Comparison of ENCODE assay signal across 15 mouse cellular contexts in genomic region chr9:70930641-70931020, GRCm38 (mm10). TPM values are rescaled to one million over a fixed set of nuclear protein-coding genes. Genes with fewer than 3 reads are reported as not detected.
A peak's percentile ranks its signal among the peaks of the same experiment; 100 is the strongest.
DNase-seq lines count a peak whose midpoint lies in the region; ATAC-seq lines count a peak whose summit lies in the region.
"Had no signal": no experiment of that assay in that cellular context is flagged by ENCODE, and none has a peak within 500 bp of the region (broad histone marks: within the 10 kb centered on the region; RNA-seq: fewer than 3 reads in every experiment).

No protein-coding gene starts in this region.

- DNase-seq in cerebellum, adult 8-10 months: no peak
- peak; percentile 26 to 47 for DNase-seq in kidney, postnatal 25 days
- peak; percentile 63 for DNase-seq in adrenal gland, postnatal 14 days
- no peak for DNase-seq in layer of hippocampus, adult 18-20 months (ENCODE audit: low spot score in 2 of 2)

- H3K36me3 ChIP-seq in kidney, embryonic 16.5 days (ENCODE audit: insufficient read depth, low read length): no peaks in the 10 kb centered on the region
- no peaks in the 10 kb centered on the region for H3K36me3 ChIP-seq in liver, embryonic 15.5 days (replicated peaks)
- no peaks in the 10 kb centered on the region for H3K36me3 ChIP-seq in neural tube, embryonic 15.5 days
- H3K36me3 ChIP-seq: kidney, embryonic 15.5 days; lung, embryonic 15.5 days had no signal

- no peak overlapping the region for H3K4me2 ChIP-seq in kidney, embryonic 16.5 days (replicated peaks; ENCODE audit: low read depth, low read length)
- H3K4me2 ChIP-seq in liver, embryonic 15.5 days: no peak overlapping the region
- H3K4me2 ChIP-seq in neural tube, embryonic 15.5 days: no peak overlapping the region
- H3K4me2 ChIP-seq: heart, embryonic 11.5 days; kidney, embryonic 15.5 days; lung, embryonic 15.5 days had no signal

- ATAC-seq in cerebellum, adult (ENCODE audit: insufficient number of reproducible peaks, low FRiP score, low TSS enrichment): peak; percentile 91
- ATAC-seq in kidney, embryonic 16.5 days (ENCODE audit: low FRiP score, low TSS enrichment): no peak
- ATAC-seq in liver, embryonic 15.5 days (ENCODE audit: insufficient read depth): no peak
- ATAC-seq in neural tube, embryonic 15.5 days (ENCODE audit: low FRiP score): no peak
- ATAC-seq: forebrain, embryonic 14.5 days; inflammation-experienced regulatory T-cells, adult 6 months had no signal

- no peak overlapping the region for H3K4me3 ChIP-seq in kidney, embryonic 16.5 days (ENCODE audit: low read length)
- no peak overlapping the region for H3K4me3 ChIP-seq in liver, embryonic 15.5 days (replicated peaks)
- no peak overlapping the region for H3K4me3 ChIP-seq in neural tube, embryonic 15.5 days (replicated peaks)
- H3K4me3 ChIP-seq: kidney, embryonic 15.5 days; lung, embryonic 15.5 days had no signal

- no peaks in the 10 kb centered on the region for H3K9me3 ChIP-seq in kidney, embryonic 16.5 days (ENCODE audit: low read length)
- H3K9me3 ChIP-seq in liver, embryonic 15.5 days (replicated peaks): no peaks in the 10 kb centered on the region
- H3K9me3 ChIP-seq in neural tube, embryonic 15.5 days (replicated peaks): 0 out of 2 replicates have a peak, but pooled peaks cover 2% of the 10 kb centered on the region
- H3K9me3 ChIP-seq: kidney, embryonic 15.5 days; lung, embryonic 15.5 days had no signal

- WGBS in kidney, embryonic 16.5 days: 41% methylated on average over 5 of the region's 5 CpGs
- WGBS in liver, embryonic 15.5 days (ENCODE audit: insufficient replicate concordance): 56% methylated on average over 5 of the region's 5 CpGs
- WGBS in neural tube, embryonic 15.5 days: 82% methylated on average over 5 of the region's 5 CpGs

- H3K27me3 ChIP-seq in kidney, embryonic 16.5 days (ENCODE audit: insufficient read depth, low read length): no peaks in the 10 kb centered on the region
- no peaks in the 10 kb centered on the region for H3K27me3 ChIP-seq in liver, embryonic 15.5 days
- no peaks in the 10 kb centered on the region for H3K27me3 ChIP-seq in neural tube, embryonic 15.5 days (replicated peaks)
- H3K27me3 ChIP-seq: kidney, embryonic 15.5 days; lung, embryonic 15.5 days had no signal

- 0 out of 2 replicates have a peak, but pooled peaks cover 4% of the 10 kb centered on the region for H3K4me1 ChIP-seq in kidney, embryonic 16.5 days (ENCODE audit: insufficient read depth, low read length)
- peaks cover 65% of the 10 kb centered on the region for H3K4me1 ChIP-seq in liver, embryonic 15.5 days (replicated peaks)
- peaks cover 6% of the 10 kb centered on the region; the same call in 1 of the 2 replicates for H3K4me1 ChIP-seq in neural tube, embryonic 15.5 days
- H3K4me1 ChIP-seq: lung, embryonic 15.5 days had no signal

- no peak overlapping the region for H3K9ac ChIP-seq in kidney, embryonic 16.5 days (replicated peaks; ENCODE audit: low read length)
- no peak overlapping the region for H3K9ac ChIP-seq in liver, embryonic 15.5 days
- H3K9ac ChIP-seq in neural tube, embryonic 15.5 days (replicated peaks): no peak overlapping the region
- H3K9ac ChIP-seq: kidney, embryonic 15.5 days; lung, embryonic 15.5 days had no signal

- H3K27ac ChIP-seq in kidney, embryonic 16.5 days (ENCODE audit: low read length): no peak overlapping the region
- H3K27ac ChIP-seq in liver, embryonic 15.5 days (replicated peaks): peak overlapping the region; percentile 41; the same call in 1 of the 2 replicates
- no peak overlapping the region for H3K27ac ChIP-seq in neural tube, embryonic 15.5 days (replicated peaks)
- H3K27ac ChIP-seq: kidney, embryonic 15.5 days; lung, embryonic 15.5 days had no signal

RNA-seq across cellular contexts. Expression of gene Lipc, which starts 21.4 kb away (rescaled TPM):
- 0.89 and 2.4 TPM in 2 replicates for polyA plus RNA-seq in kidney, embryonic 16.5 days (2015; fragmentation: Nextera tagmentation; extraction: Ambion mirVana)
- total RNA-seq in adrenal gland, postnatal 14 days (2021): 1.4 and 32.7 TPM in 2 replicates
- polyA plus RNA-seq in liver, embryonic 15.5 days (2015; fragmentation: Nextera tagmentation; extraction: Ambion mirVana): 39.5 and 43.3 TPM in 2 replicates
- polyA plus RNA-seq in neural tube, embryonic 15.5 days (2015; fragmentation: Nextera tagmentation; extraction: Ambion mirVana): 0.35 TPM in 1 of 2 replicates, not detected in the other
- under 1 TPM; 0.17 to 0.25 TPM for total RNA-seq in layer of hippocampus, adult 18-20 months (2021)
- total RNA-seq: megakaryocyte progenitor cell, adult 5-6 weeks had no signal
- polyA plus RNA-seq: inflammation-experienced regulatory T-cells, adult 6 months; midbrain, embryonic 14.5 days had no signal

Comparison
In these comparisons a context has a peak if more than half of its experiments do, and no peak if none do; other contexts are left out.
1. DNase-seq: peak in kidney, postnatal 25 days (2 of 2) and adrenal gland, postnatal 14 days (single experiment); none in cerebellum, adult 8-10 months (single experiment) and layer of hippocampus, adult 18-20 months (0 of 2).
2. RNA of gene Lipc, which starts 21.4 kb away (polyA plus RNA-seq): 39.5 to 43.3 TPM in liver, embryonic 15.5 days; 0.89 to 2.4 TPM in kidney, embryonic 16.5 days and 0.35 TPM in neural tube, embryonic 15.5 days; every median in the first group is over 10 times any median in the second.